Mouse (Mus musculus): ENCODE measurements around the gene Gstp3.

DNA sequence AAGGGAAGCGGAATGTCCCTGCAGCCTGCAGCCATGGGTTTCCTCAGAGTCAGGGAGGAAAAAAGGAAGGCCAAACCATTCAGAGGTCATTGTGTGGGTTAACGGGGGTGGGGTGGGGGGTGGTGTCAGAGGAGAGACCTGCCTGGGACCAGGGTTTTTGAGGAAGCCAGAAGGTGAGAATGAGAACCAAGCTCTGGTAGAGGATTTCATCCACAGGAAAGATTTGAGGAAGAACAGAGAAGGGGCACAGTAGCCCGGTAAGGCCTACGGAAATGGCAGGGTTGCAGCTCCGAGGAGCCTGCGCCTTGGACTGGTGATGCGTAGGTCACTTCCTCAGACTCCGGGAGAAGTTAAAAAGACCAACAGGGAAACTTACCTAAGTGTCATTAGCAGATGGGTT, 11.4 kb upstream of the Gstp3 start:
- TF ChIP-seq CTCF (IDR thresholded peaks at IDR 0.05; ENCODE audit: borderline replicate concordance, control insufficient read depth, extremely low read depth, insufficient read depth, low read length, poor library complexity) (no peak), POLR2A (IDR thresholded peaks at IDR 0.05; ENCODE audit: control insufficient read depth, extremely low read depth, insufficient read depth, low read length, poor library complexity) (no peak)

All from thymus, adult 2 months (tissue).